Mouse (Mus musculus): ENCODE measurements around the gene Cited4. TPM values are rescaled to one million over a fixed set of nuclear protein-coding genes. Genes with fewer than 3 reads are reported as not detected.
A peak's percentile ranks its signal among the peaks of the same experiment; 100 is the strongest.

Cited4 gene
- polyA plus RNA-seq, 1 experiment from 2014 or later, result 0.53 TPM

GRCm38 (mm10) chr4:120683278-120683997, 17.1 kb downstream of the Cited4 start:
- H3K4me2 ChIP-seq, result no peak overlapping the region
- H3K4me1 ChIP-seq, result no peaks in the 10 kb centered on the region
- no peak overlapping the region for H3K27ac ChIP-seq
- H3K36me3 ChIP-seq (replicated peaks), result no peaks in the 10 kb centered on the region
- no peaks in the 10 kb centered on the region for H3K27me3 ChIP-seq (replicated peaks)
- no peak for ATAC-seq (replicated peaks)
- no peak overlapping the region for H3K9ac ChIP-seq
- WGBS, result 52% methylated on average over 9 of the region's 9 CpGs
- no peak overlapping the region for H3K4me3 ChIP-seq
- H3K9me3 ChIP-seq, result no peaks in the 10 kb centered on the region

- Histone ChIP-seq H3K27ac (no peak overlapping the region), H3K4me3 (no peak overlapping the region), H3K27me3 (replicated peaks) (no peaks in the 10 kb centered on the region), H3K36me3 (replicated peaks) (no peaks in the 10 kb centered on the region), H3K9me3 (no peaks in the 10 kb centered on the region), H3K4me2 (no peak overlapping the region), H3K9ac (no peak overlapping the region), H3K4me1 (no peaks in the 10 kb centered on the region)
- 47% methylated on average over 6 of the region's 6 CpGs for WGBS
- no peak for ATAC-seq (replicated peaks)
Observed at GRCm38 (mm10) chr4:120687282-120687681, 20.9 kb downstream of the Cited4 start.

GRCm38 (mm10) chr4:120689317-120689716, 22.9 kb downstream of the Cited4 start:
- 0 out of 2 replicates have a peak, but pooled peaks cover 4% of the 10 kb centered on the region for H3K27me3 ChIP-seq (replicated peaks)
- no peaks in the 10 kb centered on the region for H3K4me1 ChIP-seq
- H3K9ac ChIP-seq, result no peak overlapping the region
- H3K9me3 ChIP-seq, result no peaks in the 10 kb centered on the region
- no peak overlapping the region for H3K4me3 ChIP-seq
- ATAC-seq (replicated peaks), result no peak
- no peaks in the 10 kb centered on the region for H3K36me3 ChIP-seq (replicated peaks)
- no peak overlapping the region for H3K27ac ChIP-seq
- WGBS, result 71% methylated on average over 6 of the region's 6 CpGs
- H3K4me2 ChIP-seq, result no peak overlapping the region

- Histone ChIP-seq H3K9me3 (no peaks in the 10 kb centered on the region), H3K9ac (no peak overlapping the region), H3K4me3 (no peak overlapping the region), H3K36me3 (replicated peaks) (no peaks in the 10 kb centered on the region), H3K27me3 (replicated peaks) (peaks cover 15% of the 10 kb centered on the region; the same call in 1 of the 2 replicates), H3K4me2 (no peak overlapping the region), H3K27ac (no peak overlapping the region), H3K4me1 (no peaks in the 10 kb centered on the region)
- ATAC-seq (replicated peaks), result no peak
- 37% methylated on average over 10 of the region's 10 CpGs for WGBS
Observed at GRCm38 (mm10) chr4:120692717-120693116, 26.3 kb downstream of the Cited4 start.

GRCm38 (mm10) chr4:120697353-120697752, 31.0 kb downstream of the Cited4 start:
- Histone ChIP-seq H3K9me3 (no peaks in the 10 kb centered on the region), H3K9ac (no peak overlapping the region), H3K36me3 (replicated peaks) (no peaks in the 10 kb centered on the region), H3K4me2 (no peak overlapping the region), H3K27ac (no peak overlapping the region), H3K27me3 (replicated peaks) (peaks cover 28% of the 10 kb centered on the region), H3K4me3 (no peak overlapping the region), H3K4me1 (no peaks in the 10 kb centered on the region)
- WGBS, result 94% methylated on average over 8 of the region's 8 CpGs
- ATAC-seq (replicated peaks), result no peak

GRCm38 (mm10) chr4:120697799-120698484, 31.6 kb downstream of the Cited4 start:
- H3K27me3 ChIP-seq (replicated peaks), result peaks cover 28% of the 10 kb centered on the region
- no peak overlapping the region for H3K27ac ChIP-seq
- H3K9me3 ChIP-seq, result no peaks in the 10 kb centered on the region
- peak overlapping the region; percentile 26 for H3K4me2 ChIP-seq
- H3K4me1 ChIP-seq, result no peaks in the 10 kb centered on the region
- no peak overlapping the region for H3K9ac ChIP-seq
- no peak overlapping the region for H3K4me3 ChIP-seq
- no peak for ATAC-seq (replicated peaks)
- no peaks in the 10 kb centered on the region for H3K36me3 ChIP-seq (replicated peaks)
- 16% methylated on average over 35 of the region's 35 CpGs for WGBS

GRCm38 (mm10) chr4:120701180-120701579, 34.8 kb downstream of the Cited4 start:
- H3K27me3 ChIP-seq (replicated peaks), result peaks cover 24% of the 10 kb centered on the region
- H3K4me1 ChIP-seq, result no peaks in the 10 kb centered on the region
- no peaks in the 10 kb centered on the region for H3K9me3 ChIP-seq
- 83% methylated on average over 3 of the region's 3 CpGs for WGBS
- H3K36me3 ChIP-seq (replicated peaks), result no peaks in the 10 kb centered on the region
- H3K4me2 ChIP-seq, result no peak overlapping the region
- ATAC-seq (replicated peaks), result no peak
- H3K27ac ChIP-seq, result no peak overlapping the region
- H3K4me3 ChIP-seq, result no peak overlapping the region
- no peak overlapping the region for H3K9ac ChIP-seq

GRCm38 (mm10) chr4:120702056-120702455, 35.7 kb downstream of the Cited4 start:
- no peaks in the 10 kb centered on the region for H3K36me3 ChIP-seq (replicated peaks)
- 88% methylated on average over 8 of the region's 8 CpGs for WGBS
- H3K4me1 ChIP-seq, result no peaks in the 10 kb centered on the region
- H3K27me3 ChIP-seq (replicated peaks), result peaks cover 19% of the 10 kb centered on the region
- ATAC-seq (replicated peaks), result no peak
- H3K27ac ChIP-seq, result no peak overlapping the region
- H3K9me3 ChIP-seq, result no peaks in the 10 kb centered on the region
- H3K9ac ChIP-seq, result no peak overlapping the region
- no peak overlapping the region for H3K4me2 ChIP-seq
- H3K4me3 ChIP-seq, result no peak overlapping the region

- WGBS, result 92% methylated on average over 2 of the region's 2 CpGs
- no peaks in the 10 kb centered on the region for H3K36me3 ChIP-seq (replicated peaks)
- H3K4me1 ChIP-seq, result no peaks in the 10 kb centered on the region
- H3K4me2 ChIP-seq, result no peak overlapping the region
- H3K4me3 ChIP-seq, result no peak overlapping the region
- peaks cover 15% of the 10 kb centered on the region for H3K27me3 ChIP-seq (replicated peaks)
- no peaks in the 10 kb centered on the region for H3K9me3 ChIP-seq
- no peak overlapping the region for H3K27ac ChIP-seq
- no peak for ATAC-seq (replicated peaks)
- H3K9ac ChIP-seq, result no peak overlapping the region
Observed at GRCm38 (mm10) chr4:120702511-120702910, 36.1 kb downstream of the Cited4 start.

- no peak overlapping the region for H3K9ac ChIP-seq
- H3K36me3 ChIP-seq (replicated peaks), result no peaks in the 10 kb centered on the region
- WGBS, result 71% methylated on average over 12 of the region's 12 CpGs
- peaks cover 19% of the 10 kb centered on the region for H3K4me1 ChIP-seq
- ATAC-seq (replicated peaks), result no peak
- no peaks in the 10 kb centered on the region for H3K9me3 ChIP-seq
- no peak overlapping the region for H3K4me2 ChIP-seq
- H3K27me3 ChIP-seq (replicated peaks), result no peaks in the 10 kb centered on the region
- no peak overlapping the region for H3K4me3 ChIP-seq
- H3K27ac ChIP-seq, result no peak overlapping the region
Observed at GRCm38 (mm10) chr4:120712236-120712635, 45.9 kb downstream of the Cited4 start.

GRCm38 (mm10) chr4:120713021-120713420, 46.6 kb downstream of the Cited4 start:
- ATAC-seq (replicated peaks), result no peak
- Histone ChIP-seq H3K4me3 (no peak overlapping the region), H3K4me2 (no peak overlapping the region), H3K36me3 (replicated peaks) (no peaks in the 10 kb centered on the region), H3K9me3 (no peaks in the 10 kb centered on the region), H3K9ac (no peak overlapping the region), H3K4me1 (peaks cover 19% of the 10 kb centered on the region), H3K27me3 (replicated peaks) (no peaks in the 10 kb centered on the region), H3K27ac (no peak overlapping the region)
- 89% methylated on average over 6 of the region's 6 CpGs for WGBS

GRCm38 (mm10) chr4:120713856-120714497, 47.6 kb downstream of the Cited4 start:
- WGBS, result 80% methylated on average over 6 of the region's 6 CpGs
- Histone ChIP-seq H3K4me1 (peaks cover 19% of the 10 kb centered on the region), H3K9ac (no peak overlapping the region), H3K9me3 (no peaks in the 10 kb centered on the region), H3K4me3 (no peak overlapping the region), H3K4me2 (no peak overlapping the region), H3K36me3 (replicated peaks) (no peaks in the 10 kb centered on the region), H3K27me3 (replicated peaks) (no peaks in the 10 kb centered on the region), H3K27ac (no peak overlapping the region)
- ATAC-seq (replicated peaks), result no peak

Data from midbrain, embryonic 15.5 days (tissue).